ENCODE assay signal across 18 mouse cellular contexts in genomic region chr10:59506711-59507110, GRCm38 (mm10).
"Had no signal": no experiment of that assay in that cellular context is flagged by ENCODE, and none has a peak within 500 bp of the region (broad histone marks: within the 10 kb centered on the region; RNA-seq: fewer than 3 reads in every experiment).

No protein-coding gene starts in this region.

- ATAC-seq: lung, postnatal 0 days; midbrain, embryonic 13.5 days; midbrain, embryonic 16.5 days had no signal

- H3K36me3 ChIP-seq: liver, embryonic 13.5 days; midbrain, embryonic 10.5 days; midbrain, embryonic 13.5 days; neural tube, embryonic 13.5 days had no signal

- H3K4me2 ChIP-seq: liver, embryonic 13.5 days; midbrain, embryonic 13.5 days; neural tube, embryonic 13.5 days had no signal

- H3K9ac ChIP-seq: liver, embryonic 13.5 days; midbrain, embryonic 13.5 days; neural tube, embryonic 13.5 days had no signal

- DNase-seq: kidney, adult 11 months; kidney, adult 8-10 months; kidney, postnatal 25 days; layer of hippocampus, postnatal 36 days; liver, embryonic 13.5 days; lung, adult 2 months; thymus, adult 2 months; thymus, postnatal 14 days; thymus, postnatal 4 days had no signal

- H3K4me3 ChIP-seq: layer of hippocampus, adult 2 months; left cerebral cortex, adult 2 months; liver, embryonic 13.5 days; megakaryocyte, embryonic 14.5 days; midbrain, embryonic 10.5 days; midbrain, embryonic 13.5 days; myocyte; neural tube, embryonic 13.5 days had no signal

- H3K27ac ChIP-seq: layer of hippocampus, adult 2 months; left cerebral cortex, adult 2 months; liver, embryonic 13.5 days; midbrain, embryonic 10.5 days; midbrain, embryonic 13.5 days; neural tube, embryonic 13.5 days had no signal

- H3K9me3 ChIP-seq: liver, embryonic 13.5 days; midbrain, embryonic 10.5 days; midbrain, embryonic 13.5 days; neural tube, embryonic 13.5 days had no signal

- H3K27me3 ChIP-seq: liver, embryonic 13.5 days; megakaryocyte, embryonic 14.5 days; midbrain, embryonic 13.5 days; neural tube, embryonic 13.5 days had no signal
